Mouse (Mus musculus) B cell, adult 2 months (primary cell): ENCODE results near the gene Olfr683.
"Not testable (repeated sequence)": the region's sequence is repeated elsewhere in the genome, so short reads cannot be mapped to it uniquely, and the experiment has no call there.

Experiments used
- DNase-seq, 2 experiments: peaks; one replicate each; pipeline ENCODE4 v3.0.0; 2022

Olfr683 gene

GRCm38 (mm10) chr7:105146912-105147311 lies at the start of gene Olfr683:
Gene Olfr683, minus strand, starts transcription at chr7:105147012.
- DNase-seq = no peak

- no peak for DNase-seq
These were observed 39.1 kb upstream of the Olfr683 start, which contains the start of gene Olfr685 for GRCm38 (mm10) chr7:105185912-105186311. Gene Olfr685, minus strand, starts transcription at chr7:105186012.

DNA sequence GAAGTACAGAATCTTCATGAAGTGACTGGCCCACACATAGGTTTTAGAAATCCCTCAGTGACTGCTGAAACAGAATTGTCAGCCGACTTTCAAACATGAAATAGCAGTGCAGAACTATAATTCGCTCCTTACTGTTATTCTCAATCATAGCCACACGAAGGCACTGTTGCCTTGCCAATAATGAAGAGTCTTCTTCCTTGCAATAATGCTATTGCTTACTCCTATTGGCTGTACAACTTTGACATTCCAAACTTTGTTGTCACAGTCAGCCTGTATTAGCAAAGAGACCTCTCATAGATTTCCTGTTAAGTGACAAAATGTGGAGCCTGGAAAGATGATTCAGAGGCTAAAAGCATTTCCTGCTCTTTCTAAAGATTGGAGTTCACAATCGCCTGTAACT lies 24.0 kb upstream of the Olfr683 start:
- no peak for DNase-seq

DNA sequence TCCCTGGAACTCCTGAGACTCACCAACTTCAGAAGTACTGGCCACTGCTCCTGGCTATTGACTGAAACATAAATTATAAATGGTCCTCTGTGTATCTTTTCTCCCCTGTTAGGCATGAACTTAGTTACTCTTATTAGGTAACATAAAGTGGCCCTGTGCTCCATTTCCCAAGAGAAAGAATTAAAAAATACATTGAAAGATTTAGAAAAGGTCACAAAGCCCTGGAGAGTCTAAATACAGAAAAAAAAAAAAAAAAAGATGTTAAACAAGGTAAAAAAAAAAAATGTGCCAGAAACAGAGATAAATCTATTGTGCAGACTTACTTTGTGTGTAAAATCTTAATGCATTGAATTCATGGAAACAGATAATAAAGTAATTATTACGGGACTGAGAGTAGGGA lies 16.7 kb upstream of the Olfr683 start, which contains the start of gene Olfr684:
Gene Olfr684 (minus strand): TSS at position 101 of the 400 bp plus-strand sequence.
- no peak for DNase-seq

DNA sequence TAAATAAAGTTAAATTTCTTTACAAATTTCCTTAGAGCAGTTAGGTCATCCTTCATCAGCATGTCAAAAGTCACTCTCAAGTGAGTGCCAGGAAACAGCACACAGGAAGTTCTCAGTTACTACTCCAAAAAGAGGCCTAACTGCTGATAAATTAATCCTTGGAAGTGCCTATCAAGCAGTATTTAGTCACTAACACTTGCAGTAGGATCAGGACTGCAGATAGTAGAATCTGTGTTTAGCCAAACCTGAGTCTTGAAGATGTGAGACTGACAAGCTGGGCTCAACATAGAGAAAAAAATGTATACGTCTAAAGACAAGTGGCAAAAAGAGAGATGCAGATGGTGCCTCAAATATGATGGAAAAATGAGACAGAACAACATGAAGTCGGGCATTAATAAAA lies 5.5 kb downstream of the Olfr683 start:
- no peak for DNase-seq

DNA sequence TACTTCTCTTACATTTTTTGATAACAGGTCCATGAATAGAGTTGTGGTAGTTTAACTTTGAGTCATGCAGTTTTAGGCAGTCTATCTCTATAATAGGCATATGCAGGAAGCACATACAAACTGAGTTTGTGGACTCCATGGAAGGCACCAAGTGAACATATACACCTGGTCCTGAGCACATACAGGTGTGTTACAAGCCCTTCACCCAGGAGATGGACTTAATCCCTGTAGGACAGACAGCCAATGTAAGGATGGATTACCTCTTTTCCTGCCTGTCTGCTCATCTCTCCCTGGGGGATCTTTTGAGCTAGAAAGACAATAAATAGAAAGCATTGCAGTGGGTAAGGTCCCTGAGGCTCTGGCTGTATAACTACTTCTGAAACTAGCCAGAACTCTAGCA lies 30.3 kb downstream of the Olfr683 start, which contains the start of gene Olfr681:
Gene Olfr681 (plus strand): TSS at position 301 of the 400 bp plus-strand sequence.
- DNase-seq = no peak

DNA sequence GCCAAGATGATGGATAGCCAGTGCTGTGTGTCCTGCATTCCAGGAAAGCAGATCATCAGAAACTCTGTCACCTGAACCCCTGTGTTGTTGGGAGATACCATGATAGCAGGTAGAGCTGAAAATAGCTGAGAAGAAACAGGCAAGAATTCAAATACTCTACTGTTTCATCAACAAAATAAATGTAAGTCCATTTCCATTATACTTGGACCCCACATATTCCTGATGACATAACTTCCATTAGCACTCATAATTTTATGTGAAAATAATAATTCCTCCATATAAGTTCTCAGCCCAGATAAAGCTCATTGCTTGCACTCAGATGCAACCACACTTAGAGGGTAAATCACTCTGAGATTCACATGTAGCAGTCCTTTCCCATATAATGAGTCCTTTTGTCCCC lies 54.1 kb downstream of the Olfr683 start, which contains the start of gene Olfr680-ps1:
Gene Olfr680-ps1 (minus strand): TSS at position 101 of the 400 bp plus-strand sequence.
- DNase-seq = not testable (repeated sequence)
